Mouse (Mus musculus): ENCODE results near the gene Grin2d. TPM values are rescaled to one million over a fixed set of nuclear protein-coding genes. Genes with fewer than 3 reads are reported as not detected.

The Grin2d gene
- polyA plus RNA-seq, 1 experiment, result 2.5 TPM

- 71% methylated on average over 14 of the region's 14 CpGs for WGBS
- no peak overlapping the region for H3K4me3 ChIP-seq (replicated peaks; ENCODE audit: extremely low read depth, low read depth, low read length)
- H3K4me1 ChIP-seq (ENCODE audit: control insufficient read depth, insufficient read depth, low read length), result peaks cover 21% of the 10 kb centered on the region
- peak; percentile 61 for TF ChIP-seq CTCF (IDR thresholded peaks at IDR 0.05; ENCODE audit: insufficient read depth, low read length)
- TF ChIP-seq POLR2A (IDR thresholded peaks at IDR 0.05; ENCODE audit: borderline replicate concordance, extremely low read depth, low read depth, low read length), result no peak
- no peak for DNase-seq
Measured at GRCm38 (mm10) chr7:45919083-45919671, 41.0 kb upstream of the Grin2d start.

GRCm38 (mm10) chr7:45917926-45918325 lies 39.7 kb upstream of the Grin2d start:
- 85% methylated on average over 15 of the region's 15 CpGs for WGBS
- no peak overlapping the region for H3K4me3 ChIP-seq (replicated peaks; ENCODE audit: extremely low read depth, low read depth, low read length)
- H3K4me1 ChIP-seq (ENCODE audit: control insufficient read depth, insufficient read depth, low read length), result peaks cover 21% of the 10 kb centered on the region
- TF ChIP-seq CTCF (IDR thresholded peaks at IDR 0.05; ENCODE audit: insufficient read depth, low read length) (no peak), POLR2A (IDR thresholded peaks at IDR 0.05; ENCODE audit: borderline replicate concordance, extremely low read depth, low read depth, low read length) (no peak)
- DNase-seq, result no peak

- TF ChIP-seq POLR2A (IDR thresholded peaks at IDR 0.05; ENCODE audit: borderline replicate concordance, extremely low read depth, low read depth, low read length) (no peak), CTCF (IDR thresholded peaks at IDR 0.05; ENCODE audit: insufficient read depth, low read length) (no peak)
- Histone ChIP-seq H3K4me3 (replicated peaks; ENCODE audit: extremely low read depth, low read depth, low read length) (no peak overlapping the region), H3K4me1 (ENCODE audit: control insufficient read depth, insufficient read depth, low read length) (peaks cover 15% of the 10 kb centered on the region)
- DNase-seq, result no peak
- WGBS, result 18% methylated on average over 13 of the region's 13 CpGs
Measured at GRCm38 (mm10) chr7:45917004-45917704, 39.0 kb upstream of the Grin2d start.

- peaks cover 15% of the 10 kb centered on the region for H3K4me1 ChIP-seq (ENCODE audit: control insufficient read depth, insufficient read depth, low read length)
- H3K4me3 ChIP-seq (replicated peaks; ENCODE audit: extremely low read depth, low read depth, low read length), result peak overlapping the region; percentile 37
- WGBS, result 39% methylated on average over 26 of the region's 26 CpGs
- peak; percentile 56 for DNase-seq
- no peak for TF ChIP-seq CTCF (IDR thresholded peaks at IDR 0.05; ENCODE audit: insufficient read depth, low read length)
- no peak for TF ChIP-seq POLR2A (IDR thresholded peaks at IDR 0.05; ENCODE audit: borderline replicate concordance, extremely low read depth, low read depth, low read length)
Measured at GRCm38 (mm10) chr7:45916056-45917003, 38.2 kb upstream of the Grin2d start.

- TF ChIP-seq POLR2A (IDR thresholded peaks at IDR 0.05; ENCODE audit: borderline replicate concordance, extremely low read depth, low read depth, low read length) (no peak), CTCF (IDR thresholded peaks at IDR 0.05; ENCODE audit: insufficient read depth, low read length) (no peak)
- WGBS, result 93% methylated on average over 5 of the region's 5 CpGs
- DNase-seq, result no peak
- Histone ChIP-seq H3K4me1 (ENCODE audit: control insufficient read depth, insufficient read depth, low read length) (peaks cover 15% of the 10 kb centered on the region), H3K4me3 (replicated peaks; ENCODE audit: extremely low read depth, low read depth, low read length) (no peak overlapping the region)
Measured at GRCm38 (mm10) chr7:45915011-45915410, 36.8 kb upstream of the Grin2d start.

- TF ChIP-seq CTCF (IDR thresholded peaks at IDR 0.05; ENCODE audit: insufficient read depth, low read length) (no peak), POLR2A (IDR thresholded peaks at IDR 0.05; ENCODE audit: borderline replicate concordance, extremely low read depth, low read depth, low read length) (no peak)
- WGBS, result 83% methylated on average over 6 of the region's 6 CpGs
- no peak for DNase-seq
- H3K4me3 ChIP-seq (replicated peaks; ENCODE audit: extremely low read depth, low read depth, low read length), result no peak overlapping the region
- peaks cover 11% of the 10 kb centered on the region for H3K4me1 ChIP-seq (ENCODE audit: control insufficient read depth, insufficient read depth, low read length)
Measured at GRCm38 (mm10) chr7:45914067-45914466, 35.9 kb upstream of the Grin2d start.

- Histone ChIP-seq H3K4me1 (ENCODE audit: control insufficient read depth, insufficient read depth, low read length) (no peaks in the 10 kb centered on the region), H3K4me3 (replicated peaks; ENCODE audit: extremely low read depth, low read depth, low read length) (no peak overlapping the region)
- 93% methylated on average over 16 of the region's 16 CpGs for WGBS
- no peak for DNase-seq
- no peak for TF ChIP-seq POLR2A (IDR thresholded peaks at IDR 0.05; ENCODE audit: borderline replicate concordance, extremely low read depth, low read depth, low read length)
- TF ChIP-seq CTCF (IDR thresholded peaks at IDR 0.05; ENCODE audit: insufficient read depth, low read length), result no peak
Measured at GRCm38 (mm10) chr7:45909145-45909544, 31.0 kb upstream of the Grin2d start.

- TF ChIP-seq CTCF (IDR thresholded peaks at IDR 0.05; ENCODE audit: insufficient read depth, low read length), result no peak
- TF ChIP-seq POLR2A (IDR thresholded peaks at IDR 0.05; ENCODE audit: borderline replicate concordance, extremely low read depth, low read depth, low read length), result no peak
- no peak overlapping the region for H3K4me3 ChIP-seq (replicated peaks; ENCODE audit: extremely low read depth, low read depth, low read length)
- H3K4me1 ChIP-seq (ENCODE audit: control insufficient read depth, insufficient read depth, low read length), result no peaks in the 10 kb centered on the region
- no peak for DNase-seq
Measured at GRCm38 (mm10) chr7:45908384-45908783, 30.2 kb upstream of the Grin2d start.

GRCm38 (mm10) chr7:45906622-45907021 lies 28.4 kb upstream of the Grin2d start:
- no peaks in the 10 kb centered on the region for H3K4me1 ChIP-seq (ENCODE audit: control insufficient read depth, insufficient read depth, low read length)
- no peak for DNase-seq
- H3K4me3 ChIP-seq (replicated peaks; ENCODE audit: extremely low read depth, low read depth, low read length), result no peak overlapping the region
- no peak for TF ChIP-seq POLR2A (IDR thresholded peaks at IDR 0.05; ENCODE audit: borderline replicate concordance, extremely low read depth, low read depth, low read length)
- WGBS, result 88% methylated on average over 9 of the region's 9 CpGs
